Mouse (Mus musculus): ENCODE measurements at regions not wholly inside any gene's neighbourhood (a gene's known extent, or its start where the extent isn't known, plus 50 kb on each side); places are given as distances from the start of the nearest gene placed in this dataset.

- in situ Hi-C loops (cut with MboI; ENCODE audit: unreplicated experiment in 2 of 2), result no loop called here
Measured at GRCm38 (mm10) chr2:74119167-74119937, 208.2 kb upstream of the Atp5g3 start.

- in situ Hi-C loops (cut with MboI; ENCODE audit: unreplicated experiment in 2 of 2), result no loop called here
Measured at GRCm38 (mm10) chr2:74106472-74106871, 195.3 kb upstream of the Atp5g3 start.

- in situ Hi-C loops (cut with MboI; ENCODE audit: unreplicated experiment in 2 of 2), result no loop called here
Measured at GRCm38 (mm10) chr2:74099671-74100372, 188.7 kb upstream of the Atp5g3 start.

GRCm38 (mm10) chr2:74096809-74097208, 185.7 kb upstream of the Atp5g3 start:
- in situ Hi-C loops (cut with MboI; ENCODE audit: unreplicated experiment in 2 of 2), result no loop called here

- in situ Hi-C loops (cut with MboI; ENCODE audit: unreplicated experiment in 2 of 2), result no loop called here
Measured at GRCm38 (mm10) chr2:74093494-74093893, 182.4 kb upstream of the Atp5g3 start.

GRCm38 (mm10) chr2:74087375-74087774, 176.2 kb upstream of the Atp5g3 start:
- in situ Hi-C loops (cut with MboI; ENCODE audit: unreplicated experiment in 2 of 2), result no loop called here

- in situ Hi-C loops (cut with MboI; ENCODE audit: unreplicated experiment in 2 of 2), result no loop called here
Measured at GRCm38 (mm10) chr2:74084971-74085370, 173.8 kb upstream of the Atp5g3 start.

- in situ Hi-C loops (cut with MboI; ENCODE audit: unreplicated experiment in 2 of 2), result no loop called here
Measured at GRCm38 (mm10) chr2:74076774-74077173, 165.6 kb upstream of the Atp5g3 start.

- in situ Hi-C loops (cut with MboI; ENCODE audit: unreplicated experiment in 2 of 2), result no loop called here
Measured at GRCm38 (mm10) chr2:74075566-74075965, 164.4 kb upstream of the Atp5g3 start.

- in situ Hi-C loops (cut with MboI; ENCODE audit: unreplicated experiment in 2 of 2), result loop anchor here in 1 of 2 experiments (25.0 kb wide), 1 partner anchor 1514 kb away; no protein-coding TSS in a partner anchor
Measured at GRCm38 (mm10) chr2:74073396-74073795, 162.3 kb upstream of the Atp5g3 start.

GRCm38 (mm10) chr2:74066652-74067051, 155.5 kb upstream of the Atp5g3 start:
- in situ Hi-C loops (cut with MboI; ENCODE audit: unreplicated experiment in 2 of 2), result loop anchor here in 1 of 2 experiments (5.0 to 25.0 kb wide), 2 partner anchors 596 to 1521 kb away; no protein-coding TSS in a partner anchor

GRCm38 (mm10) chr2:74064369-74064768, 153.2 kb upstream of the Atp5g3 start:
- in situ Hi-C loops (cut with MboI; ENCODE audit: unreplicated experiment in 2 of 2), result loop anchor here in 1 of 2 experiments (25.0 kb wide), 1 partner anchor 1523 kb away; no protein-coding TSS in a partner anchor

- in situ Hi-C loops (cut with MboI; ENCODE audit: unreplicated experiment in 2 of 2), result loop anchor here in 1 of 2 experiments (25.0 kb wide), 1 partner anchor 1524 kb away; no protein-coding TSS in a partner anchor
Measured at GRCm38 (mm10) chr2:74063777-74064176, 152.7 kb upstream of the Atp5g3 start.

- in situ Hi-C loops (cut with MboI; ENCODE audit: unreplicated experiment in 2 of 2), result loop anchor here in 1 of 2 experiments (25.0 kb wide), 1 partner anchor 1524 kb away; no protein-coding TSS in a partner anchor
Measured at GRCm38 (mm10) chr2:74063302-74063701, 152.2 kb upstream of the Atp5g3 start.

GRCm38 (mm10) chr2:74042430-74042829, 131.3 kb upstream of the Atp5g3 start:
- in situ Hi-C loops (cut with MboI; ENCODE audit: unreplicated experiment in 2 of 2), result no loop called here

GRCm38 (mm10) chr2:74039580-74039979, 128.5 kb upstream of the Atp5g3 start:
- in situ Hi-C loops (cut with MboI; ENCODE audit: unreplicated experiment in 2 of 2), result no loop called here

- in situ Hi-C loops (cut with MboI; ENCODE audit: unreplicated experiment in 2 of 2), result no loop called here
Measured at GRCm38 (mm10) chr2:74036043-74036442, 124.9 kb upstream of the Atp5g3 start.

GRCm38 (mm10) chr2:74032177-74033021, 121.3 kb upstream of the Atp5g3 start:
- in situ Hi-C loops (cut with MboI; ENCODE audit: unreplicated experiment in 2 of 2), result no loop called here

GRCm38 (mm10) chr2:74029938-74030337, 118.8 kb upstream of the Atp5g3 start:
- in situ Hi-C loops (cut with MboI; ENCODE audit: unreplicated experiment in 2 of 2), result no loop called here

GRCm38 (mm10) chr2:74027404-74028104, 116.4 kb upstream of the Atp5g3 start:
- in situ Hi-C loops (cut with MboI; ENCODE audit: unreplicated experiment in 2 of 2), result no loop called here

All from v-Abl transformed pro-B cells (cell line).